Mouse (Mus musculus): ENCODE data around the gene Rasal3.

DNA sequence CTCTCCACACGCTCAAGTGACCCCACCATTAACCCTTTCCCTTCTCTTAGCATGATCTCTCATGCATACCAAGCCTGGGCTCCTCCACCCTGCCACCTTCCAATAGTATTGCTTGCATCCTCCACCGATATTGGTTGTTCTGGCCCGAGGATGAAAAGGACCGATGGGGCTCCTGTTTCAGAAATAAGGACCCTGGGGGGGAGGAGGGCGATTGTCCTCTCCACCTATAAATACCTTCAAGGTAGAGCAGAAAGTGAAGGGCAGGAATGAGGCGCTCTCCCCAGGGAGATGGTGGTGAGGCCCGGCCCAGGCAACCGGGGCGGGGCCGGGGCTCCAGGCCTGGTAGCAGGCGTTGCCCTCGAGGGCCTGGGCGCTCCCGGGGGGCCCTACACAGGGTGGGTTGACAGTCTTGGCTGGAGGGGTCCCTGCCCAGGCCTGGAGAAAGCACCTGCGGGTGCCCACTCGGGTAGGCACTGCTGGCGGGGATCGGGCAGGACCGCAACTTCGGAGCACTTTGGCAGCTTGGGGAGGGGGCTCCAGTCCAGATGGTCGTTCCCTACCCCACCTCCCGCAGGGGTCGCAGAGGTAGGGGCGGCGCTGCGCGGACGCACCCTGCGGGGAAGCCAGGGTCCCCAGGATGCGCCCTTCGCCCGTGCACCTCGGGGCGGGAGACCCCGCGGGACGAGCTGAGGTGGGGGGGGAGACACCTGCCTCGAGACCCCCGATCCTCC is 14.8 kb downstream of the Rasal3 start:
- TF ChIP-seq CTCF (IDR thresholded peaks at IDR 0.05), result no peak
- TF ChIP-seq EP300 (IDR thresholded peaks at IDR 0.05; ENCODE audit: insufficient read depth, low read depth, low read length), result no peak
- no peak for TF ChIP-seq POLR2A (IDR thresholded peaks at IDR 0.05; ENCODE audit: insufficient read depth, low read depth, low read length)

All from heart, adult 2 months (tissue).